7 mouse cellular contexts compared by ENCODE assay signal in the genomic region with DNA sequence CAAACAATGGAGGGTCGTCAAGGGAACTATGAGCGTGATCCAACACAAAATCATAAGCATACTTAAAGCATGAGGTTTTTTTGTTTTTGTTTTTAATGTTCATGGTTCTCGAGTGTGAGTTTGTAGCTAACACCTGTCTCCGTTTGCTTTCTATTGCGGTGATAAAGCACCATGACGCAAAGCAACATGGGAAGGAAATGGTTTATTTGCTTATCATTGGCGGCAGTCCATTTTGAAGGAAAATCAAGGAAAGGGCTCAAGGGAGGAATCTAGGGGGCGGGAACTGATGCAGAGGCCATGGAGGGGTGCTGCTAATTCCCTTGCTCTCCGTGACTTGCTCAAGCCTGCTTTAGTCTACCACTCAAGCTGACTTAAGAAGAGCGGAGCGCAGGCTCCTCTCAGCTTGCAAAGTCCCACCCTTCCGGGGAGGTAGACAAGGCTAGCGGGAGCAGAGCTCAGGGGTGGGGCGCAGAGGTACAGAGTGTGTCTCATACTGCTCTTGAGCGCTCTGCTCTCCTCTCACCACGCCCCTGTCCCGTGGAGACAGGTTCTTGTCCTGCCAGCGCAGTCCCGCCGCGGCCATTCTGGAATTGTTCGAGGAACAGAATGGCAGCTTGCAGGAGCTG. TPM values are rescaled to one million over a fixed set of nuclear protein-coding genes. Genes with fewer than 3 reads are reported as not detected.
DNase-seq lines count a peak whose midpoint lies in the region; ATAC-seq and TF ChIP-seq lines count a peak whose summit lies in the region.

No protein-coding gene starts in this region.

- ATAC-seq in hindbrain, embryonic 13.5 days (ENCODE audit: low FRiP score), result peak; percentile 44; the same call in 1 of the 2 replicates

- 50% methylated on average over 22 of the region's 22 CpGs for WGBS in hindbrain, embryonic 13.5 days

- H3K27ac ChIP-seq in hindbrain, embryonic 13.5 days, result no peak overlapping the region
- no peak overlapping the region for H3K27ac ChIP-seq in layer of hippocampus, adult 2 months

- peak overlapping the region; percentile 44 for H3K4me2 ChIP-seq in hindbrain, embryonic 13.5 days

- 0 out of 2 replicates have a peak, but pooled peaks cover 5% of the 10 kb centered on the region for H3K4me1 ChIP-seq in hindbrain, embryonic 13.5 days (replicated peaks)

- peak overlapping the region; percentile 21 for H3K4me3 ChIP-seq in hindbrain, embryonic 13.5 days
- no peak overlapping the region for H3K4me3 ChIP-seq in layer of hippocampus, adult 2 months

- H3K9me3 ChIP-seq in hindbrain, embryonic 13.5 days, result no peaks in the 10 kb centered on the region

- peaks cover 11% of the 10 kb centered on the region; the same call in 1 of the 2 replicates for H3K27me3 ChIP-seq in hindbrain, embryonic 13.5 days

- no peaks in the 10 kb centered on the region for H3K36me3 ChIP-seq in hindbrain, embryonic 13.5 days

- no peak overlapping the region for H3K9ac ChIP-seq in hindbrain, embryonic 13.5 days

- DNase-seq in CD8-positive naive resting alpha-beta T cell, adult 2 months (ENCODE audit: low read depth in 2 of 2, low spot score in 2 of 2), result peak; percentile 15 to 35
- DNase-seq in ZHBTc4 (ENCODE audit: low read depth, low spot score), result peak; percentile 65
- DNase-seq in lung, postnatal 14 days, result peak; percentile 5
- no peak for DNase-seq in frontal cortex, postnatal 10 days (ENCODE audit: low spot score in 2 of 2)
- no peak for DNase-seq in kidney, postnatal 14 days
- DNase-seq in layer of hippocampus, adult 2 months (ENCODE audit: low spot score in 2 of 2), result no peak

- no peak for TF ChIP-seq CTCF in layer of hippocampus, adult 2 months (conservative IDR thresholded peaks at IDR 0.05)

RNA-seq across cellular contexts. Expression of a gene that starts 12.2 kb away (rescaled TPM):
- polyA plus RNA-seq in hindbrain, embryonic 13.5 days (2015; fragmentation: Nextera tagmentation; extraction: Ambion mirVana), result 0.26 and 0.38 TPM in 2 replicates
- total RNA-seq in layer of hippocampus, adult 2 months (2021), result under 1 TPM; 0.37 to 0.92 TPM

RNA-seq across cellular contexts. Expression of a gene that starts 15.6 kb away (rescaled TPM):
- 1.8 and 2.7 TPM in 2 replicates for polyA plus RNA-seq in hindbrain, embryonic 13.5 days (2015; fragmentation: Nextera tagmentation; extraction: Ambion mirVana)
- total RNA-seq in layer of hippocampus, adult 2 months (2021), result not detected

RNA-seq across cellular contexts. Expression of a gene that starts 34.2 kb away (rescaled TPM):
- 0.67 and 0.81 TPM in 2 replicates for polyA plus RNA-seq in hindbrain, embryonic 13.5 days (2015; fragmentation: Nextera tagmentation; extraction: Ambion mirVana)
- under 1 TPM in 1 of 2 experiments, not detected in 1; 0.33 TPM for total RNA-seq in layer of hippocampus, adult 2 months (2021)

RNA-seq across cellular contexts. Expression of a gene that starts 57.1 kb away (rescaled TPM):
- polyA plus RNA-seq in hindbrain, embryonic 13.5 days (2015; fragmentation: Nextera tagmentation; extraction: Ambion mirVana), result 45.1 and 47.1 TPM in 2 replicates
- 10 to 100 TPM; 11.1 to 15.1 TPM for total RNA-seq in layer of hippocampus, adult 2 months (2021)

RNA-seq across cellular contexts. Expression of a gene that starts 57.2 kb away (rescaled TPM):
- 13.2 and 13.8 TPM in 2 replicates for polyA plus RNA-seq in hindbrain, embryonic 13.5 days (2015; fragmentation: Nextera tagmentation; extraction: Ambion mirVana)
- total RNA-seq in layer of hippocampus, adult 2 months (2021), result 10 to 100 TPM; 21.4 to 26.7 TPM

Comparison
In these comparisons a context has a peak if more than half of its experiments do, and no peak if none do; other contexts are left out.
1. DNase-seq: peak in CD8-positive naive resting alpha-beta T cell, adult 2 months (2 of 2), ZHBTc4 (single experiment) and lung, postnatal 14 days (single experiment); none in frontal cortex, postnatal 10 days (0 of 2), kidney, postnatal 14 days (single experiment) and layer of hippocampus, adult 2 months (0 of 2).